Mouse (Mus musculus): ENCODE results near the gene Hoxd9. TPM values are rescaled to one million over a fixed set of nuclear protein-coding genes. Genes with fewer than 3 reads are reported as not detected.

Hoxd9 gene
- polyA plus RNA-seq, 1 experiment from 2014 or later, result not detected

DNA sequence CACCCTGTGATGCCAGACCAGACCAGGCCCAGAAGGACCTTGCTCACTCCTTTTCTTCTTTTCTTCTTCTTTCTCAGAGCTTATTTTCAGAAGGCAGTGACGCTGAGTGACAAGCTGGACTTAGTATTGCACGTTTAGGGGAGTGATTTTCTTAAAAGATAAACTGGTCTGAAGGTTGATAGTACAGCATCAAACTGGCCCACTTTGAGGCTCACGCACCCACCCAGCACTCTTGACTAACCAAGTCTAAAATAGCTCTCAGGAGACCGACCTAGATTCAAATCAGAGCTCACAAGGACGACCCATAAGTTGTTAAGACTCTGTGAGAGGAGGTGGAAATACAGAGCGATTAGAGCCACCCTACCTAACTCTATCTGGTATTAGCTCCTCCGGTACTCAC, 31.1 kb upstream of the Hoxd9 start:
- ATAC-seq (replicated peaks; ENCODE audit: insufficient number of reproducible peaks, low FRiP score, low TSS enrichment), result no peak
- Histone ChIP-seq H3K4me2 (no peak overlapping the region), H3K9me3 (replicated peaks; ENCODE audit: control insufficient read depth, low read length) (no peaks in the 10 kb centered on the region), H3K4me1 (ENCODE audit: control insufficient read depth, insufficient read depth, low read length) (peaks cover 10% of the 10 kb centered on the region; the same call in 1 of the 2 replicates), H3K27ac (ENCODE audit: low read depth, low read length) (no peak overlapping the region), H3K9ac (ENCODE audit: low read depth, low read length) (no peak overlapping the region), H3K36me3 (ENCODE audit: control insufficient read depth, insufficient read depth, low read length) (no peaks in the 10 kb centered on the region), H3K27me3 (ENCODE audit: control insufficient read depth, insufficient read depth, low read length) (peaks cover 89% of the 10 kb centered on the region), H3K4me3 (ENCODE audit: low read depth, low read length) (no peak overlapping the region)
- WGBS (ENCODE audit: insufficient replicate concordance), result 3% methylated on average over 7 of the region's 7 CpGs

- H3K4me3 ChIP-seq (ENCODE audit: low read depth, low read length), result no peak overlapping the region; the same call in 1 of the 2 replicates
These were observed 30.2 kb upstream of the Hoxd9 start for GRCm38 (mm10) chr2:74667191-74667841.

DNA sequence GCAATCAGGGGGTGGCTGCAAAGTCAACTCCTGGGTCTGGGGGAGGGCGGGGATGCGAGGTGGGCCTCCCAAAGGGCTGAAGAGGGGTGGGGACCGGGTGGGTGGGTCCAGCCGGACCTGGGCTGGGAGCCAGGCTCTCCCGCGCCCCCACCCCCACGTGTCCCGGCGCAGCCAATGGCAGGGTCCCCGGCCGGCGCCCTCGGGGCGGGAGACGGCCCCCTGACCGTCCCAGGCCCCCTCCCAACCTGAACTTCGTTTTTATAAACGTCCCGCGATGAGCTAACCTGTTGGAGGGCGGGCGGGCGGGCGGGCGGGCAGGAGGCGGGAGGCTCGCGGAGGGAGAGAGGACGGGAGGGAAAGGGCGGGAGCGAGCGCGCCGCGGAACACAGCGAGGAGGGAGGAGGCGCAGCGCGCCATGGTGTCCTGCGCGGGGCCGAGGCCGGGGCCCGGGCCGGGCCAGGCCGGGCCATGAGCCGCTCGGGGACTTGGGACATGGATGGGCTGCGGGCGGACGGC, 29.6 kb upstream of the Hoxd9 start, which contains the start of gene Hoxd13:
Hoxd13 (plus strand) TSS at position 469 of the 516 bp plus-strand sequence.
- Histone ChIP-seq H3K27me3 (ENCODE audit: control insufficient read depth, insufficient read depth, low read length) (peaks cover 88% of the 10 kb centered on the region), H3K9me3 (replicated peaks; ENCODE audit: control insufficient read depth, low read length) (no peaks in the 10 kb centered on the region), H3K27ac (ENCODE audit: low read depth, low read length) (no peak within 1 kb of the TSS), H3K9ac (ENCODE audit: low read depth, low read length) (no peak within 1 kb of the TSS), H3K4me3 (ENCODE audit: low read depth, low read length) (peak within 1 kb of the TSS; percentile 42), H3K4me2 (peak within 1 kb of the TSS; percentile 63), H3K4me1 (ENCODE audit: control insufficient read depth, insufficient read depth, low read length) (peaks cover 10% of the 10 kb centered on the region; the same call in 1 of the 2 replicates), H3K36me3 (ENCODE audit: control insufficient read depth, insufficient read depth, low read length) (no peaks in the 10 kb centered on the region)
- no peak for ATAC-seq (replicated peaks; ENCODE audit: insufficient number of reproducible peaks, low FRiP score, low TSS enrichment)
- 0% methylated on average over 11 of the region's 51 CpGs for WGBS (ENCODE audit: insufficient replicate concordance)

More at GRCm38 (mm10) chr2:74667191-74667841, 30.2 kb upstream of the Hoxd9 start:
- Histone ChIP-seq H3K4me1 (ENCODE audit: control insufficient read depth, insufficient read depth, low read length) (peaks cover 10% of the 10 kb centered on the region; the same call in 1 of the 2 replicates), H3K27me3 (ENCODE audit: control insufficient read depth, insufficient read depth, low read length) (peaks cover 89% of the 10 kb centered on the region), H3K36me3 (ENCODE audit: control insufficient read depth, insufficient read depth, low read length) (no peaks in the 10 kb centered on the region), H3K27ac (ENCODE audit: low read depth, low read length) (no peak overlapping the region), H3K4me2 (peak overlapping the region; percentile 63), H3K9me3 (replicated peaks; ENCODE audit: control insufficient read depth, low read length) (no peaks in the 10 kb centered on the region), H3K9ac (ENCODE audit: low read depth, low read length) (no peak overlapping the region)
- 2% methylated on average over 36 of the region's 36 CpGs for WGBS (ENCODE audit: insufficient replicate concordance)
- no peak for ATAC-seq (replicated peaks; ENCODE audit: insufficient number of reproducible peaks, low FRiP score, low TSS enrichment)

DNA sequence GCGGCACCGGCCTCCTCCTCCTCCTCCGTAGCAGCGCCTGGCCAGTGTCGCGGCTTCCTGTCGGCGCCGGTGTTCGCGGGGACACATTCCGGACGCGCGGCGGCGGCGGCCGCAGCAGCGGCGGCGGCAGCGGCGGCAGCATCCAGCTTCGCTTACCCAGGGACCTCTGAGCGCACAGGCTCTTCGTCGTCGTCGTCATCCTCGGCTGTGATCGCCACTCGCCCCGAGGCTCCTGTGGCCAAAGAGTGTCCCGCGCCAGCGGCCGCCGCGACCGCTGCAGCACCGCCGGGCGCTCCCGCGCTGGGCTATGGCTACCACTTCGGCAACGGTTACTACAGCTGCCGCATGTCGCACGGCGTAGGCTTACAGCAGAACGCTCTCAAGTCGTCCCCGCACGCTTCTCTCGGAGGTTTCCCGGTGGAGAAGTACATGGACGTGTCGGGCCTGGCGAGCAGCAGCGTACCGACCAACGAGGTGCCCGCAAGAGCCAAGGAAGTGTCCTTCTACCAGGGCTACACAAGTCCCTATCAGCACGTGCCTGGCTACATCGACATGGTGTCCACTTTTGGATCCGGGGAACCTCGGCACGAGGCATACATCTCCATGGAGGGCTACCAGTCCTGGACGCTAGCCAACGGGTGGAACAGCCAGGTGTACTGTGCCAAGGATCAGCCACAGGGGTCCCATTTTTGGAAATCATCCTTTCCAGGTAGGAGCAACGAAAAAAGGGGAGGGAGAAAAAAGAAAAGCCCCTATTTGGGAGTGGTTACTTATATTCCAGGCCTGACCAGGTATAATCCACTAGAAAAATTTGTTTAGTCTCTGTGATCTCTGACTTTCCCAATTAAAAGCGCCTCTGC, 28.9 kb upstream of the Hoxd9 start:
- ATAC-seq (replicated peaks; ENCODE audit: insufficient number of reproducible peaks, low FRiP score, low TSS enrichment), result no peak
- H3K27me3 ChIP-seq (ENCODE audit: control insufficient read depth, insufficient read depth, low read length), result peaks cover 88% of the 10 kb centered on the region

DNA sequence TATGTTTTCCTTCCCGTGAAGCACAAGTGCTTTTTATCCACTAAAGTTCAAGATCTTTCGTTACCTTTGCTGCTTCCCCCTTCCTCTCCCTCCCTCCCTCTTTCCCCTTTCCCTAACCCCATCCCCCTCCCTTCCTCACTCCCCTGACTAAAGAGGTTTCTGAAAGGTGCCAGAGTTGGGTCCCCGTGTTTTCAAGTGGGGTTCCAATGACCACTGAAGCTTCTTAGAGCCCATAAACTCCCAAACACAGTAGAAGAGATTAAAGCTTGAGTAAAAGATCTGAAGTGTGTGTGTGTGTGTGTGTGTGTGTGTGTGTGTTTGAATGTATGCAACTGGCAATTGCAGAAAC, 28.3 kb upstream of the Hoxd9 start:
- Histone ChIP-seq H3K4me2 (no peak overlapping the region), H3K9ac (ENCODE audit: low read depth, low read length) (no peak overlapping the region), H3K4me1 (ENCODE audit: control insufficient read depth, insufficient read depth, low read length) (peaks cover 10% of the 10 kb centered on the region; the same call in 1 of the 2 replicates), H3K27me3 (ENCODE audit: control insufficient read depth, insufficient read depth, low read length) (peaks cover 88% of the 10 kb centered on the region), H3K4me3 (ENCODE audit: low read depth, low read length) (no peak overlapping the region), H3K36me3 (ENCODE audit: control insufficient read depth, insufficient read depth, low read length) (no peaks in the 10 kb centered on the region), H3K9me3 (replicated peaks; ENCODE audit: control insufficient read depth, low read length) (no peaks in the 10 kb centered on the region), H3K27ac (ENCODE audit: low read depth, low read length) (no peak overlapping the region)
- ATAC-seq (replicated peaks; ENCODE audit: insufficient number of reproducible peaks, low FRiP score, low TSS enrichment), result no peak
- 1% methylated on average over 3 of the region's 3 CpGs for WGBS (ENCODE audit: insufficient replicate concordance)

More for the DNA sequence above, 28.9 kb upstream of the Hoxd9 start:
- no peak overlapping the region for H3K9ac ChIP-seq (ENCODE audit: low read depth, low read length)
- peak overlapping the region; percentile 42 for H3K4me3 ChIP-seq (ENCODE audit: low read depth, low read length)
- peak overlapping the region; percentile 63 for H3K4me2 ChIP-seq
- no peaks in the 10 kb centered on the region for H3K9me3 ChIP-seq (replicated peaks; ENCODE audit: control insufficient read depth, low read length)
- H3K27ac ChIP-seq (ENCODE audit: low read depth, low read length), result no peak overlapping the region
- H3K36me3 ChIP-seq (ENCODE audit: control insufficient read depth, insufficient read depth, low read length), result no peaks in the 10 kb centered on the region
- peaks cover 10% of the 10 kb centered on the region; the same call in 1 of the 2 replicates for H3K4me1 ChIP-seq (ENCODE audit: control insufficient read depth, insufficient read depth, low read length)
- under 1% methylated on average over 64 of the region's 74 CpGs for whole genome bisulfite sequencing (ENCODE audit: insufficient replicate concordance)

GRCm38 (mm10) chr2:74669650-74670235, 27.8 kb upstream of the Hoxd9 start:
- ATAC-seq (replicated peaks; ENCODE audit: insufficient number of reproducible peaks, low FRiP score, low TSS enrichment), result no peak
- Histone ChIP-seq H3K27ac (ENCODE audit: low read depth, low read length) (no peak overlapping the region), H3K27me3 (ENCODE audit: control insufficient read depth, insufficient read depth, low read length) (peaks cover 88% of the 10 kb centered on the region), H3K9ac (ENCODE audit: low read depth, low read length) (no peak overlapping the region), H3K4me1 (ENCODE audit: control insufficient read depth, insufficient read depth, low read length) (peaks cover 10% of the 10 kb centered on the region; the same call in 1 of the 2 replicates), H3K9me3 (replicated peaks; ENCODE audit: control insufficient read depth, low read length) (no peaks in the 10 kb centered on the region), H3K4me3 (ENCODE audit: low read depth, low read length) (no peak overlapping the region), H3K4me2 (no peak overlapping the region), H3K36me3 (ENCODE audit: control insufficient read depth, insufficient read depth, low read length) (no peaks in the 10 kb centered on the region)
- 1% methylated on average over 14 of the region's 14 CpGs for WGBS (ENCODE audit: insufficient replicate concordance)

GRCm38 (mm10) chr2:74670632-74671188, 26.8 kb upstream of the Hoxd9 start:
- no peaks in the 10 kb centered on the region for H3K9me3 ChIP-seq (replicated peaks; ENCODE audit: control insufficient read depth, low read length)
- H3K9ac ChIP-seq (ENCODE audit: low read depth, low read length), result no peak overlapping the region
- ATAC-seq (replicated peaks; ENCODE audit: insufficient number of reproducible peaks, low FRiP score, low TSS enrichment), result no peak
- no peaks in the 10 kb centered on the region for H3K36me3 ChIP-seq (ENCODE audit: control insufficient read depth, insufficient read depth, low read length)
- H3K27ac ChIP-seq (ENCODE audit: low read depth, low read length), result no peak overlapping the region
- H3K4me3 ChIP-seq (ENCODE audit: low read depth, low read length), result no peak overlapping the region
- peaks cover 10% of the 10 kb centered on the region; the same call in 1 of the 2 replicates for H3K4me1 ChIP-seq (ENCODE audit: control insufficient read depth, insufficient read depth, low read length)
- peaks cover 91% of the 10 kb centered on the region for H3K27me3 ChIP-seq (ENCODE audit: control insufficient read depth, insufficient read depth, low read length)
- no peak overlapping the region for H3K4me2 ChIP-seq
- WGBS (ENCODE audit: insufficient replicate concordance), result 3% methylated on average over 3 of the region's 3 CpGs

DNA sequence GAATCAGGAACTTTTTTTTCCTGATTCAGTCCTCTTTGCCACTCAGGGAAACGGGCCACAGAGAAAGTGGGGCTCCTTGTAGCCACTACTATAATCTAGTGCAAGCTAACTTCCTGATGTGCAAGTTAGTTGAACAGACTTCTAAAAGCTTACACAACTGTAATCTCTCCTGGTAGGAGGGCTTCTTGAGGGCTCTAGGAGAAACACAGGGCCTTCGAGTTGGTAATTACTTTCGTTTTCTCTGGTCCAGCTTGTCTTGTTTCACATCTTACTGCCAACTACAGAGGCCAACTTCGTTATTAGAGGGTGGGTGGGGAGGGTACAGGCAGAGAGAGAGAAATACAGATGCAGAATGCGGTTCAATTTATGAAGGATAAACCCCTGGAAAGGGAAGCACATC, 25.7 kb upstream of the Hoxd9 start:
- peaks cover 10% of the 10 kb centered on the region; the same call in 1 of the 2 replicates for H3K4me1 ChIP-seq (ENCODE audit: control insufficient read depth, insufficient read depth, low read length)
- 5% methylated on average over 5 of the region's 5 CpGs for WGBS (ENCODE audit: insufficient replicate concordance)
- no peak overlapping the region for H3K4me2 ChIP-seq
- no peak for ATAC-seq (replicated peaks; ENCODE audit: insufficient number of reproducible peaks, low FRiP score, low TSS enrichment)
- no peak overlapping the region for H3K9ac ChIP-seq (ENCODE audit: low read depth, low read length)
- H3K9me3 ChIP-seq (replicated peaks; ENCODE audit: control insufficient read depth, low read length), result no peaks in the 10 kb centered on the region
- H3K27me3 ChIP-seq (ENCODE audit: control insufficient read depth, insufficient read depth, low read length), result peaks cover 93% of the 10 kb centered on the region
- no peak overlapping the region for H3K27ac ChIP-seq (ENCODE audit: low read depth, low read length)
- H3K36me3 ChIP-seq (ENCODE audit: control insufficient read depth, insufficient read depth, low read length), result no peaks in the 10 kb centered on the region
- no peak overlapping the region for H3K4me3 ChIP-seq (ENCODE audit: low read depth, low read length)

Data from heart, embryonic 11.5 days (tissue).